ENCODE assay signal across 11 mouse cellular contexts in the genomic region with DNA sequence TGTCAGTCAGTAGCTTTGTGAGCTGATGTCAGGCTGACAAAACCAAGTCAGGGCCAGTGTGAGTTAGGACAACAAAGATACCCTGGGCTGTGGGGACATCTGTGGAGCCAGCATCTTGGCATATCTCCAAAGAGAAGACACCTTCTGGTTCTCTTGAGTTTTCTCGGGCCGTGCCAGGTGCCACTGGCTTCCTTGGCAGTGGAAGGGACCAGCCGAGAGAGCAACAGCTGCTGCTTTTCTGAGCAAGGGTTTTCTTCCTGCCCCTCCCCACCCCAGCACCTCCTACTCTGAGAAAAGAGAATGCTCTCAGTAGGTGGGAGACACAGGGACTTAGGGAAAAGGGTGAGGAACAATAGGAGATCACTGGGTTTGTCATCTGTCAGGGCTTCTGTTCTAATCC.
DNase-seq lines count a peak whose midpoint lies in the region; ATAC-seq and TF ChIP-seq lines count a peak whose summit lies in the region.
"Had no signal": no experiment of that assay in that cellular context is flagged by ENCODE, and none has a peak within 500 bp of the region (broad histone marks: within the 10 kb centered on the region; RNA-seq: fewer than 3 reads in every experiment).

No protein-coding gene starts in this region.

- no peak for TF ChIP-seq CTCF in gastrocnemius, adult 2 months (IDR thresholded peaks at IDR 0.05)

- H3K4me3 ChIP-seq in gastrocnemius, adult 2 months = no peak overlapping the region
- H3K4me3 ChIP-seq: embryonic facial prominence, embryonic 15.5 days; heart, embryonic 10.5 days had no signal

- DNase-seq in gastrocnemius, adult 2 months = peak; percentile 73
- DNase-seq in gastrocnemius, postnatal 36 days = no peak
- peak; percentile 60 for DNase-seq in retina, postnatal 1 day
- DNase-seq in retina, embryonic 14.5 days (ENCODE audit: low spot score) = no peak
- DNase-seq in cerebellum, postnatal 14 days = peak; percentile 42 to 59
- peak; percentile 32 to 49 for DNase-seq in thymus, postnatal 36 days
- DNase-seq in kidney, postnatal 36 days = no peak
- DNase-seq: kidney, postnatal 14 days had no signal

- peak overlapping the region; percentile 78 for H3K27ac ChIP-seq in gastrocnemius, adult 2 months
- H3K27ac ChIP-seq: embryonic facial prominence, embryonic 15.5 days; heart, embryonic 10.5 days had no signal

- intact Hi-C loops in gastrocnemius, adult 2 months (cut with DNase I) = no loop called here
- intact Hi-C loops in gastrocnemius, postnatal 36 days (cut with DNase I) = no loop called here

- no peak for ATAC-seq in inflammation-experienced regulatory T-cells, adult 6 months

Comparison
In these comparisons a context has a peak if more than half of its experiments do, and no peak if none do; other contexts are left out.
1. DNase-seq: peak in gastrocnemius, adult 2 months (single experiment), retina, postnatal 1 day (single experiment), cerebellum, postnatal 14 days (2 of 2) and thymus, postnatal 36 days (2 of 2); none in gastrocnemius, postnatal 36 days (0 of 2), retina, embryonic 14.5 days (single experiment) and kidney, postnatal 36 days (0 of 2).